In genomic region chr4:91374571-91375371, GRCm38 (mm10) we compare ENCODE assay signal across 8 mouse cellular contexts. TPM values are rescaled to one million over a fixed set of nuclear protein-coding genes. Genes with fewer than 3 reads are reported as not detected.
DNase-seq lines count a peak whose midpoint lies in the region; ATAC-seq and TF ChIP-seq lines count a peak whose summit lies in the region.

No protein-coding gene starts in this region.

- peak; percentile 50 to 61 for DNase-seq in layer of hippocampus, postnatal 10 days (ENCODE audit: low spot score in 2 of 2)
- DNase-seq in layer of hippocampus, adult 11-12 months (ENCODE audit: low spot score): no peak
- peak in 1 of 2 experiments; percentile 56 for DNase-seq in left cerebral cortex, adult 2 months (ENCODE audit: extremely low spot score in 1 of 2, low spot score in 2 of 2)
- peak; percentile 32 for DNase-seq in yolk sac, embryonic 10.5 days (ENCODE audit: low spot score)
- DNase-seq in thymus, postnatal 4 days: no peak

- TF ChIP-seq CTCF in left cerebral cortex, adult 2 months (IDR thresholded peaks at IDR 0.05): no peak

- no peaks in the 10 kb centered on the region for H3K4me1 ChIP-seq in brown adipose tissue, adult 24 weeks (ENCODE audit: control insufficient read depth, insufficient read depth, insufficient read length, low read length)
- peaks cover 42% of the 10 kb centered on the region for H3K4me1 ChIP-seq in forebrain, embryonic 13.5 days
- H3K4me1 ChIP-seq in midbrain, embryonic 13.5 days (replicated peaks): peaks cover 43% of the 10 kb centered on the region

- H3K36me3 ChIP-seq in forebrain, embryonic 13.5 days (ENCODE audit: poor library complexity, severe bottlenecking): no peaks in the 10 kb centered on the region
- no peaks in the 10 kb centered on the region for H3K36me3 ChIP-seq in midbrain, embryonic 13.5 days

- WGBS in forebrain, embryonic 13.5 days: under 1% methylated on average over 46 of the region's 46 CpGs
- under 1% methylated on average over 46 of the region's 46 CpGs for WGBS in midbrain, embryonic 13.5 days

- peak; percentile 9; the same call in 1 of the 2 replicates for ATAC-seq in forebrain, embryonic 13.5 days
- peak; percentile 26 for ATAC-seq in midbrain, embryonic 13.5 days

- H3K9me3 ChIP-seq in forebrain, embryonic 13.5 days (replicated peaks): no peaks in the 10 kb centered on the region
- H3K9me3 ChIP-seq in midbrain, embryonic 13.5 days: no peaks in the 10 kb centered on the region

- peak overlapping the region; percentile 99 for H3K4me2 ChIP-seq in forebrain, embryonic 13.5 days
- peak overlapping the region; percentile 95 for H3K4me2 ChIP-seq in midbrain, embryonic 13.5 days (replicated peaks)

- H3K9ac ChIP-seq in forebrain, embryonic 13.5 days: peak overlapping the region; percentile 89
- peak overlapping the region; percentile 91 for H3K9ac ChIP-seq in midbrain, embryonic 13.5 days (replicated peaks)

- intact Hi-C loops in left cerebral cortex, adult 2 months (cut with DNase I): loop anchor here (5.0 to 10.0 kb wide), 5 partner anchors 82 to 1200 kb away; no protein-coding TSS in a partner anchor

- H3K4me3 ChIP-seq in brown adipose tissue, adult 24 weeks (ENCODE audit: insufficient read depth, low read depth, low read length): peak overlapping the region; percentile 14; the same call in 1 of the 2 replicates
- peak overlapping the region; percentile 80 for H3K4me3 ChIP-seq in forebrain, embryonic 13.5 days
- peak overlapping the region; percentile 67 for H3K4me3 ChIP-seq in left cerebral cortex, adult 2 months
- H3K4me3 ChIP-seq in midbrain, embryonic 13.5 days (replicated peaks): peak overlapping the region; percentile 63

- H3K27ac ChIP-seq in brown adipose tissue, adult 24 weeks (replicated peaks; ENCODE audit: low read depth, low read length): no peak overlapping the region
- H3K27ac ChIP-seq in forebrain, embryonic 13.5 days: peak overlapping the region; percentile 91
- H3K27ac ChIP-seq in left cerebral cortex, adult 2 months: peak overlapping the region; percentile 78
- peak overlapping the region; percentile 97 for H3K27ac ChIP-seq in midbrain, embryonic 13.5 days

- H3K27me3 ChIP-seq in forebrain, embryonic 13.5 days: peaks cover 4% of the 10 kb centered on the region; the same call in 1 of the 2 replicates
- H3K27me3 ChIP-seq in midbrain, embryonic 13.5 days: no peaks in the 10 kb centered on the region

RNA-seq across cellular contexts. Expression of gene Elavl2, which starts 25.8 kb away (rescaled TPM):
- 100 to 1,000 TPM; 116 to 135 TPM for total RNA-seq in layer of hippocampus, postnatal 10 days (2021)
- not detected in 2 replicates for polyA plus RNA-seq in brown adipose tissue, adult 24 weeks (2012; ENCODE audit: insufficient read depth, insufficient read length, missing spikeins)
- polyA plus RNA-seq in forebrain, embryonic 13.5 days (2015; fragmentation: Nextera tagmentation; extraction: Ambion mirVana): 117 TPM in 2 replicates
- 100 to 1,000 TPM; 104 to 114 TPM for total RNA-seq in left cerebral cortex, adult 2 months (2021)
- polyA plus RNA-seq in midbrain, embryonic 13.5 days (2015; fragmentation: Nextera tagmentation; extraction: Ambion mirVana): 128 and 135 TPM in 2 replicates

Comparison
In these comparisons a context has a peak if more than half of its experiments do, and no peak if none do; other contexts are left out.
1. DNase-seq: peak in layer of hippocampus, postnatal 10 days (2 of 2) and yolk sac, embryonic 10.5 days (single experiment); none in layer of hippocampus, adult 11-12 months (single experiment) and thymus, postnatal 4 days (single experiment).
2. H3K4me3 ChIP-seq: peak in every context shown above with its lines; median percentile 80 in forebrain, embryonic 13.5 days; 67 in left cerebral cortex, adult 2 months; 63 in midbrain, embryonic 13.5 days; 14 in brown adipose tissue, adult 24 weeks.
3. RNA of gene Elavl2, which starts 25.8 kb away (polyA plus RNA-seq): 128 to 135 TPM in midbrain, embryonic 13.5 days and 117 TPM in forebrain, embryonic 13.5 days; not detected in brown adipose tissue, adult 24 weeks; every median in the first group is over 10 times any median in the second.